Mouse (Mus musculus): Measurements from ENCODE around the gene Ern1. TPM values are rescaled to one million over a fixed set of nuclear protein-coding genes. Genes with fewer than 3 reads are reported as not detected.
"Not testable (repeated sequence)": the region's sequence is repeated elsewhere in the genome, so short reads cannot be mapped to it uniquely, and the experiment has no call there.

The Ern1 gene
- total and polyA plus RNA-seq, 3 experiments: 90.7 to 700 (median 119) TPM

- no peak for DNase-seq
Measured at GRCm38 (mm10) chr11:106502631-106503424, 15.2 kb upstream of the Ern1 start.

- no peak for DNase-seq
Measured at GRCm38 (mm10) chr11:106502159-106502505, 14.5 kb upstream of the Ern1 start.

DNA sequence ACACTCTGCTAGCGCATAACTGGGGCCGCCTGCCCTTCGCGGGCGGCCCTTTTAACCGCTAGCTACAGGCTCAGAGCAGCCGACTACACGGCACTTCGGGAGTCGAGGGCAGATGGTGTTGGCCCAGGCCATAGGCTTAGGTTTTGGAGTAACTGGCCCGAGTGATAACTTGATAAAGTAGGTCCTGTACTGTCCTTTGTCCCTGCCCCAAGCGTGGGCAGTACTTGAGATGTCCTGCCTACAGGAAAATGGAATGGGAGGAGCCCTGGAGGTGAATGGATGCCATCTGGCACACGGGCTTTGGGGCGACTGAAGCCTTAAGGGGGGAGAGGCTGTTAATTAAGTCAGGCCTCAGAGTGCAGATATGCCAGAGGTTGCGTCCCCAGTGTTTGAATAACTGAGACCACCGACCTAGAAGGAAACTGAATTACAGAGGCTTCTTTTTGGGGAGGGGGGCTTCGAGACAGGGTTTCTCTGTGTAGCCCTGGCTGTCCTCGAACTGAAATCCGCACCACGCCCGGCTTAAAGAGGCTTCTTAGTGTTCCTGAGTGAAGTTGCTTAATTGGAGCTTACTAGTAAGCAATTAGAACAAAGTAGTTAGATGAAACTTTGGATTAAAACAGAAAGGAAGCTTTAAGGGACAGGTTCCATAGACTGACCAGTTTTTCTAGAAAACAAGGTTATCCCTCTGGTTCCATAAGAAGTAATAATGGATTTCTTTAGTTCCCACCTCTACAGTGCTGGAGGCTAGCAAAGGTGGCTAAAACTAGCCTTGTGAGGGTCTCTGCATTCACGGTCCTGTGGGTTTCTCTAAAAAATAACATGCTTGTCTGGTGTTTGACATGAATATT lies 13.9 kb upstream of the Ern1 start:
- DNase-seq: peak; percentile 85

GRCm38 (mm10) chr11:106500393-106501307 lies 13.0 kb upstream of the Ern1 start:
- DNase-seq: peak; percentile 95

- no peak for DNase-seq
Measured at GRCm38 (mm10) chr11:106498739-106499379, 11.2 kb upstream of the Ern1 start.

GRCm38 (mm10) chr11:106497926-106498325 lies 10.3 kb upstream of the Ern1 start:
- no peak for DNase-seq

DNA sequence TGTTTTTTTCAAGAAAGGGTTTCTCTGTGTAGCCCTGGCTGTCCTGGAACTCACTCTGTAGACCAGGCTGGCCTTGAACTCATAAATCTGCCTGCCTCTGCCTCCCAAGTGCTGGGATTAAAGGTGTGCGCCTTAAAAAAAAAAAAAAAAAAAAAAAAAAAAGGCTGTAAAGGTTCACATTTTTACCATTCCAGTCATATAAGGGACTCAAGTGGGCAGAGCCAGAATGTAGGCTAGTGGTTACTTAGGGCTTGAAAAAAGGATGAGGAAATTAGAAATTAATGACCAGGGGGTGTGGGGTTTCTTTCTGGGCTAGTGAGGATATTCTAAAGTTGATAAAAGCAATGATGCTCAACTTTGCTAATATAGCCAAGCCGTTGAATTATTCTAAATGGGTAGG lies 9.4 kb upstream of the Ern1 start:
- not testable (repeated sequence) for DNase-seq

GRCm38 (mm10) chr11:106492984-106493669 lies 5.5 kb upstream of the Ern1 start:
- no peak for DNase-seq

GRCm38 (mm10) chr11:106491393-106491792 lies 3.7 kb upstream of the Ern1 start:
- peak; percentile 71 for DNase-seq

GRCm38 (mm10) chr11:106490600-106490999 lies 2.9 kb upstream of the Ern1 start:
- not testable (repeated sequence) for DNase-seq

GRCm38 (mm10) chr11:106490057-106490456 lies 2.4 kb upstream of the Ern1 start:
- DNase-seq: peak; percentile 63

GRCm38 (mm10) chr11:106489036-106489693 lies 1.5 kb upstream of the Ern1 start:
- DNase-seq: peak; percentile 71

DNA sequence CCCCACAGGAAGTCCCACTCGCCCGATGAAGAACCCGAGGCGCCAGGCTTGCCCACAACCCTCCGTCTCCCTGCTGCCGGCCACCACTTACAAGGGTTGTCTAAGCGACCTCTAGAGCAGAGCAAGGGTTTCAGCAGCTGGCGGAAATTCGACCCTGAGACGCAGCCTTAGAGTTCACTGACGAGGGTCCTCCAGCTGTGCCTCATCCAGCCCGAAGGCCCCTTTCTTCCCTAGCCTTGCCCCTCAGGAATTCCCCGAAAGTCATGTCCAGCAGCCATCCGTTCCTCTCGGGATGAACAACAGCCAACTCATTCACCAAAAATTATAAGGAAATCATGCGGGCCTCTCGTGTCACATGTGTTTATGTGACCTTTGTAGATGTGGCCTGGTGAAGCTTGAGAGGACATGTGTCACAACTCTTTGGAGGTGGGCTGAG lies 492 bp upstream of the Ern1 start:
- DNase-seq: no peak

DNA sequence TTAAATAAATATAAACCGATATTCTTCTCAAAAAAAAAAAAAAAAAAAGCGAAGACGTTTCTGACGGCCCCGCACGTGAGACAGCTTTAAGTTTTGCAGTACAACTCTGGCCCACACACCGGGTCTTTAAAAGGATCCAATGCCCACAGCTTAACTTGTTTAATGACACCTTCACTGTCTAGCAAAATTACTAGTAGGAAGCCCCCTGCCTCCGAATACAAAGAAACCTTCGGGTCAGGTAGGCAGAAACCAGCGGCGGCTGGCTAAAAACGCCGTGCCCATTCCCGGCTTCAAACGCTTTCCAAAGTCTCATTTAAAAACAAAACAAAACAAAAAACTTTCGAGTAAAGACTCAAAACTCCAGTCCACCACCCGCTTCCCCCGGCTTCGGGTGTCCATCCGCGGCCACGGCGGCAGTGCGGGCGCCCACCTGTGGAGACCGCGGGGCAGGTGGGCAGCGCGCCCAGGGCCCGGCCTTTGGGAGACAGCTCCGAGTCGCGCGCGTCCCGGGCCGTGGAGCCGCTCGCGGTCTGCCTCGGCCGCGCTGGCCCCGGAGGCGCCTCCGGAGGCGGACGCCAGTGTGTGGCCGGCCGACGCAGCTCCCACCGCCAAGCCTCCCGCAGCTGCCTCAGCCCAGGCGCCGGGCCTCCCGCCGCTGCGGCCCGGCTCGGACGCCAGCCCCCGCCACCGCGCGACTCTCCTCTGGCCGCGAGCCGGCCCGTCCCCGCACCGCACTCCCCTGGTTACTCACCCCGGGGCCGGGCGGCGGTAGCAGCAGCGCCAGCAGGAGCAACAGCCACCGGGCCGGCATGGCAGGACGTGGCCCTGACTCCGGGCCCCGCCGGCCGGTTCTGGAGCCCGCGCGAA lies 553 bp downstream of the Ern1 start:
- no peak for DNase-seq

GRCm38 (mm10) chr11:106486042-106486865 lies 1.4 kb downstream of the Ern1 start:
- DNase-seq: peak; percentile 54

GRCm38 (mm10) chr11:106485611-106486010 lies 2.0 kb downstream of the Ern1 start:
- no peak for DNase-seq

- no peak for DNase-seq
Measured at GRCm38 (mm10) chr11:106484875-106485274, 2.8 kb downstream of the Ern1 start.

DNA sequence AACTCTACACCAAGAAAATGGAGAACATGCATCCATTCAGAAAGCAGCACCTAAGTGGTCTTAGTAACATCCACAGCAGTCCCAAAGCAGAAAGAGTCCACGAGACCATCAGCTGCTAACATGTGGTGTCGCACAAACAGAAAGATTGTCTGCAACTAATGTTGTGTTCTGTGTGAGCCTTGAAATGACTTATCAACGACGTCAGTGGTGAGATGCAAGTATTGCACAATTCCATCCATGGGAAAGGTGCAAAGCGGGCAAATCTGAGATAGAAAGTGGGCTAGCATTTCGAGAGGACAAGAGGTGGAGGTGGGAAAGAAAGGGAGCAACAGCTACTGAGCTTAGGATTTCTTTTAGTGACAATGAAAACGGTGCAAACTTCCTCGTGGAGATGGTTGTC lies 4.8 kb downstream of the Ern1 start:
- DNase-seq: no peak

All from adrenal gland, adult 2 months (tissue).